Mouse (Mus musculus) brain, embryonic 14.5 days (tissue): Measurements from ENCODE around the gene Vdr. TPM values are rescaled to one million over a fixed set of nuclear protein-coding genes. Genes with fewer than 3 reads are reported as not detected.

ENCODE experiments used
- DNase-seq: peaks from one replicate; pipeline ENCODE4 v3.0.0-alpha.2; 2011; ENCODE audit warnings: low read depth
- CTCF ChIP-seq: fragments of 200-500 bp; IDR thresholded peaks from 2 replicates; pipeline ENCODE4 v1.5.1; 2012; ENCODE audit warnings: inconsistent platforms, mild to moderate bottlenecking, moderate library complexity, borderline replicate concordance; ENCODE audit not compliant: insufficient read depth, insufficient read length; ENCODE audit errors: extremely low read depth
- POLR2A ChIP-seq: fragments of 200-500 bp; IDR thresholded peaks from 2 replicates; pipeline ENCODE4 v1.6.1; 2012; ENCODE audit warnings: mild to moderate bottlenecking, inconsistent platforms, borderline replicate concordance; ENCODE audit not compliant: poor library complexity, insufficient read depth, insufficient read length, severe bottlenecking; ENCODE audit errors: extremely low read depth
- polyA plus RNA-seq: library from polyadenylated mRNA; depleted of rRNA; stranded (reverse); fragments of >200 nt; gene quantifications from 2 replicates; pipeline ENCODE4 v1.2.3, GENCODE M21; 2012; rRNA removed

The Vdr gene
- polyA plus RNA-seq, 1 experiment, result 0.25 TPM

GRCm38 (mm10) chr15:97807867-97808266, 102.6 kb downstream of the Vdr start:
- TF ChIP-seq POLR2A (no peak), CTCF (no peak)
- no peak for DNase-seq

Other genes starting within 250 kb of the Vdr start
- 22.4 and 26.0 TPM in 2 replicates for gene Rpap3, start 204.8 kb downstream of the Vdr start, polyA plus RNA-seq
- gene Endou, start 179.3 kb downstream of the Vdr start, polyA plus RNA-seq, result 0.90 and 1.3 TPM in 2 replicates
- 19.7 and 20.4 TPM in 2 replicates for gene Rapgef3, start 142.7 kb downstream of the Vdr start, polyA plus RNA-seq
- gene Slc48a1, start 132.1 kb downstream of the Vdr start, polyA plus RNA-seq, result 34.5 and 39.5 TPM in 2 replicates
- gene Hdac7, start 66.1 kb downstream of the Vdr start, polyA plus RNA-seq, result 78.2 and 82.1 TPM in 2 replicates
- 57.7 and 79.8 TPM in 2 replicates for gene Tmem106c, start 53.6 kb upstream of the Vdr start, polyA plus RNA-seq
- 60.2 and 78.5 TPM in 2 replicates for gene Col2a1, start 94.1 kb upstream of the Vdr start, polyA plus RNA-seq
- 96.7 and 102 TPM in 2 replicates for gene Pfkm, start 182.0 kb upstream of the Vdr start, polyA plus RNA-seq
- gene Senp1, start 183.1 kb upstream of the Vdr start, polyA plus RNA-seq, result 20.0 and 25.3 TPM in 2 replicates